Comparison of ENCODE assay signal across 12 mouse cellular contexts in genomic region chr9:16660940-16661339, GRCm38 (mm10).
"Had no signal": no experiment of that assay in that cellular context is flagged by ENCODE, and none has a peak within 500 bp of the region (broad histone marks: within the 10 kb centered on the region; RNA-seq: fewer than 3 reads in every experiment).

No protein-coding gene starts in this region.

- H3K4me1 ChIP-seq: kidney, embryonic 15.5 days; liver, embryonic 13.5 days; midbrain, embryonic 13.5 days; neural tube, embryonic 12.5 days had no signal

- H3K9me3 ChIP-seq: kidney, embryonic 15.5 days; liver, embryonic 13.5 days; midbrain, embryonic 13.5 days; neural tube, embryonic 12.5 days had no signal

- DNase-seq: kidney, adult 2 months; kidney, postnatal 25 days; liver; liver, embryonic 13.5 days; liver, postnatal 0 days; right cerebral cortex, adult 18-20 months; thymus, postnatal 4 days had no signal

- H3K27me3 ChIP-seq: kidney, embryonic 15.5 days; liver, embryonic 13.5 days; midbrain, embryonic 13.5 days; neural tube, embryonic 12.5 days had no signal

- ATAC-seq: liver, postnatal 0 days; midbrain, embryonic 13.5 days had no signal

- H3K4me3 ChIP-seq: kidney, embryonic 15.5 days; left cerebral cortex, adult 2 months; liver, embryonic 13.5 days; midbrain, embryonic 13.5 days; neural tube, embryonic 12.5 days had no signal

- H3K27ac ChIP-seq: kidney, embryonic 15.5 days; left cerebral cortex, adult 2 months; liver, embryonic 13.5 days; midbrain, embryonic 13.5 days; neural tube, embryonic 12.5 days; stomach, postnatal 0 days had no signal

- H3K4me2 ChIP-seq: kidney, embryonic 15.5 days; liver, embryonic 13.5 days; midbrain, embryonic 13.5 days; neural tube, embryonic 12.5 days had no signal

- H3K36me3 ChIP-seq: kidney, embryonic 15.5 days; liver, embryonic 13.5 days; midbrain, embryonic 13.5 days; neural tube, embryonic 12.5 days had no signal

- H3K9ac ChIP-seq: kidney, embryonic 15.5 days; liver, embryonic 13.5 days; liver, postnatal 0 days; midbrain, embryonic 13.5 days; neural tube, embryonic 12.5 days had no signal
